Mouse (Mus musculus) mouse trophoblast stem cell (cell line): Measurements from ENCODE around the gene St6galnac4.

Experiments used
- in situ Hi-C, 2 experiments: fragments of 300-500 bp; cut with MseI, MboI; formaldehyde crosslinking; loops; 2 replicates in 1 of 2; 3 replicates in 1 of 2; pipeline ENCODE4 v1.15.1; 2025

The St6galnac4 gene

GRCm38 (mm10) chr2:32647366-32647765 is 60.5 kb downstream of the St6galnac4 start:
- in situ Hi-C loops: no loop called here
